Mouse (Mus musculus) kidney, embryonic 14.5 days (tissue): ENCODE measurements around the gene Ap1s3. TPM values are rescaled to one million over a fixed set of nuclear protein-coding genes. Genes with fewer than 3 reads are reported as not detected.
A peak's percentile ranks its signal among the peaks of the same experiment; 100 is the strongest.

Experiments used
- ATAC-seq: fragments of 200-750 bp; cut with Nextera tagmentation; 2 replicates; pipeline ENCODE4 v1.8.0; 2017; ENCODE audit warnings: moderate number of reproducible peaks, mild to moderate bottlenecking, moderate TSS enrichment, moderate library complexity; ENCODE audit not compliant: low FRiP score, low TSS enrichment
- H3K27ac ChIP-seq: fragments of 300-500 bp; sonication (generic); 2 replicates; pipeline ENCODE4 v1.5.1; 2014; ENCODE audit warnings: low read depth, mild to moderate bottlenecking, low read length, moderate library complexity, mixed read lengths
- H3K27me3 ChIP-seq: fragments of 300-500 bp; sonication (generic); 2 replicates; pipeline ENCODE4 v1.6.1; 2014; ENCODE audit warnings: mild to moderate bottlenecking, low read length; ENCODE audit not compliant: control insufficient read depth, insufficient read depth
- H3K36me3 ChIP-seq: fragments of 300-500 bp; sonication (generic); 2 replicates; pipeline ENCODE4 v1.6.1; 2014; ENCODE audit warnings: low read length, mixed read lengths; ENCODE audit not compliant: control insufficient read depth, insufficient read depth
- H3K4me1 ChIP-seq: fragments of 300-500 bp; sonication (generic); 2 replicates; pipeline ENCODE4 v1.6.1; 2014; ENCODE audit warnings: low read length, mixed read lengths; ENCODE audit not compliant: control insufficient read depth, insufficient read depth
- H3K4me2 ChIP-seq: fragments of 300-500 bp; sonication (generic); replicated peaks from 2 replicates; pipeline ENCODE4 v1.6.1; 2014; ENCODE audit warnings: low read depth, mild to moderate bottlenecking, low read length
- H3K4me3 ChIP-seq: fragments of 300-500 bp; sonication (generic); 2 replicates; pipeline ENCODE4 v1.5.1; 2014; ENCODE audit warnings: mild to moderate bottlenecking, low read length
- H3K9ac ChIP-seq: fragments of 300-500 bp; sonication (generic); 2 replicates; pipeline ENCODE4 v1.6.1; 2014; ENCODE audit warnings: low read depth, mild to moderate bottlenecking, low read length, moderate library complexity
- H3K9me3 ChIP-seq: fragments of 300-500 bp; sonication (generic); 2 replicates; pipeline ENCODE4 v1.6.1; 2016; ENCODE audit warnings: low read length; ENCODE audit not compliant: control insufficient read depth
- WGBS: fragments of 180-500 bp; shearing (Covaris S2); extraction: QIAGEN DNeasy Blood & Tissue Kit; methylation state at CpG from one replicate; pipeline ENCODE4 v1.1.7; 2014; 5-methylcytosine and 5-hydroxymethylcytosine counted together
- polyA plus RNA-seq: library from polyadenylated mRNA; unstranded; fragments of >200 nt; fragmentation: Nextera tagmentation; extraction: Ambion mirVana; gene quantifications from 2 replicates; pipeline ENCODE4 v1.2.1, GENCODE M21; 2014

Ap1s3 gene
- polyA plus RNA-seq, 1 experiment from 2014 or later = 0.92 TPM

- H3K27ac ChIP-seq = no peak overlapping the region
- no peaks in the 10 kb centered on the region for H3K36me3 ChIP-seq
- 93% methylated on average over 3 of the region's 3 CpGs for WGBS
- H3K4me3 ChIP-seq = no peak overlapping the region
- no peaks in the 10 kb centered on the region for H3K9me3 ChIP-seq
- H3K4me1 ChIP-seq = no peaks in the 10 kb centered on the region
- H3K9ac ChIP-seq = no peak overlapping the region
- ATAC-seq = no peak
- no peaks in the 10 kb centered on the region for H3K27me3 ChIP-seq
- H3K4me2 ChIP-seq = no peak overlapping the region
These were observed 9.0 kb upstream of the Ap1s3 start for GRCm38 (mm10) chr1:79680777-79681176.

DNA sequence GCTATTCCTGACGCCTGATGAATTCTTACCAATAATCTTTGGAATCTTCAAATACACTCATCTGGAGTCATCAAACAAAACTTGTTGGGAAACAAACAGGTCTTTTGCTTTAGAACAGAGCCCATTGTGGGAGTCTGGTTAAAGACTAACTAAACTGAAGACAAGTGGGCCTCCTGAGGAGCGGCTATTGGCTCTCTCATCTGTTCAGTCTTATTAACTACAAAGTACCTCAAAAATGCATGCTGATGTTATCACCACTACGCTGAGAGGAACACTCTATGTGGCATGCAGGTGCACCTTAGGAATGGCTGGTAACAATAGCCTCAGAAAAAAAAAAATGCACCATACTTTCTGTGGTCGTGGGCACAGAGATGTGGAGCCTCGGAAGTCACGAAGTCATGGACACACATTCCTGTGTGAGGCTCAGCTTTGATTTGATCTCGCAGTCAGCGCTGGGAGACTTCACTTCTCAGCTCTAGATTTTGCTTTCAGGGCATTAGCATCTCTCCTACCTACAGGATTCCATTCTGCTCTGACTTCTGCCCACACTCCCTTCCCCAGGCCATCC, 6.4 kb upstream of the Ap1s3 start:
- H3K4me1 ChIP-seq = no peaks in the 10 kb centered on the region
- no peaks in the 10 kb centered on the region for H3K36me3 ChIP-seq
- peaks cover 2% of the 10 kb centered on the region for H3K27me3 ChIP-seq
- peak; percentile 43 for ATAC-seq
- WGBS = 74% methylated on average over 8 of the region's 8 CpGs
- no peak overlapping the region for H3K4me2 ChIP-seq
- H3K9ac ChIP-seq = no peak overlapping the region
- no peaks in the 10 kb centered on the region for H3K9me3 ChIP-seq
- H3K4me3 ChIP-seq = no peak overlapping the region
- H3K27ac ChIP-seq = peak overlapping the region; percentile 45; the same call in 1 of the 2 replicates

DNA sequence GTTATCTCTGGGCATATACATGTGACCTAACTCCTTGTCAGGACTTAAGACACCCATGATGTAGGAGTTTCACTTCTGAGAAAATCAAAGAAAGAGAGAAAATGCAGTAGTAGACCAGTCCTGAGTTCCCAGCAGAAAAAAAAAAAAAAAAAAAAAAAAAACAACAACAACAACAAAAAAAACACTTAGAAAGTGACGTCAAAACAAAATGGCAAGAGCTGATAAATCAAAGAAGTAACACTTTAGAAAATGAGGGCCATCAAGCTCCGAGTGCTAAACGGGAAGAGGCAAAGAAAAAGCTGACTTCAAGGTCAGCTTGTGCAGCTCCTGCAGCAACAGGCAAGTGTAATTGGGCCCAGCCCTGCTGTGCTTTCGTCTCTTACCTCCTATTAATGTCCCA, 3.9 kb upstream of the Ap1s3 start:
- Histone ChIP-seq H3K4me3 (no peak overlapping the region), H3K9ac (no peak overlapping the region)
- 52% methylated on average over 4 of the region's 4 CpGs for WGBS

GRCm38 (mm10) chr1:79671196-79671542, 603 bp downstream of the Ap1s3 start:
- H3K9me3 ChIP-seq = no peaks in the 10 kb centered on the region
- no peak for ATAC-seq
- H3K4me2 ChIP-seq = peak overlapping the region; percentile 93
- H3K27ac ChIP-seq = no peak overlapping the region
- H3K36me3 ChIP-seq = no peaks in the 10 kb centered on the region
- WGBS = 1% methylated on average over 11 of the region's 11 CpGs
- H3K9ac ChIP-seq = peak overlapping the region; percentile 49
- no peaks in the 10 kb centered on the region for H3K4me1 ChIP-seq
- peaks cover 13% of the 10 kb centered on the region for H3K27me3 ChIP-seq
- peak overlapping the region; percentile 65 for H3K4me3 ChIP-seq

More for the DNA sequence above, 3.9 kb upstream of the Ap1s3 start:
- Histone ChIP-seq H3K4me1 (no peaks in the 10 kb centered on the region), H3K4me2 (no peak overlapping the region), H3K36me3 (no peaks in the 10 kb centered on the region), H3K27ac (no peak overlapping the region), H3K27me3 (peaks cover 13% of the 10 kb centered on the region), H3K9me3 (no peaks in the 10 kb centered on the region)
- no peak for ATAC-seq

- no peak overlapping the region for H3K9ac ChIP-seq
- no peak overlapping the region for H3K27ac ChIP-seq
- no peak overlapping the region; the same call in 1 of the 2 replicates for H3K4me2 ChIP-seq
- ATAC-seq = no peak
- no peaks in the 10 kb centered on the region for H3K9me3 ChIP-seq
- 80% methylated on average over 9 of the region's 9 CpGs for WGBS
- peaks cover 13% of the 10 kb centered on the region for H3K27me3 ChIP-seq
- H3K36me3 ChIP-seq = no peaks in the 10 kb centered on the region
- H3K4me1 ChIP-seq = no peaks in the 10 kb centered on the region
- peak overlapping the region; percentile 2; the same call in 1 of the 2 replicates for H3K4me3 ChIP-seq
These were observed 2.3 kb downstream of the Ap1s3 start for GRCm38 (mm10) chr1:79669419-79669974.

- Histone ChIP-seq H3K4me1 (no peaks in the 10 kb centered on the region), H3K9me3 (no peaks in the 10 kb centered on the region), H3K4me2 (no peak overlapping the region), H3K27me3 (no peaks in the 10 kb centered on the region), H3K27ac (no peak overlapping the region), H3K4me3 (no peak overlapping the region), H3K36me3 (no peaks in the 10 kb centered on the region), H3K9ac (no peak overlapping the region)
- 83% methylated on average over 4 of the region's 4 CpGs for WGBS
- ATAC-seq = no peak
These were observed 6.9 kb downstream of the Ap1s3 start for GRCm38 (mm10) chr1:79664911-79665310.

DNA sequence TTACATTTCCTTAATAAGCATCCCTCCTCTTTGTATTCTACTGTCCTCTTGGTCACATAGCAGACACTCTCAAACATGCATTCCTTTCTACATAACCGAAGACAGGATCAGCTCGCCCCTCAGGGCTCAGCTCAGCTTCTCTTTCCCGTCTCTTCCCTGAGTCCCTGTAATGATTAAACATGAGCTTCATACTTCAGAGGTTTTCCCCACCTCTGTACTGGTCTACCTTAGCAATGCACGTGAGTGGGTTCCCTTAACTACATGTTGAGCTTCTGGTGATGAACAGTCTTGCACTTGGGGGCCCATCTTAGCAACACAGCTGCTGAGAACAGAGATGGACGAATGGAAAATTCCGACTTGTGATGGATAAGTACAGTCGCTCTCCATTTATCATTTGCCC, 12.2 kb downstream of the Ap1s3 start:
- Histone ChIP-seq H3K27me3 (no peaks in the 10 kb centered on the region), H3K27ac (no peak overlapping the region), H3K9me3 (no peaks in the 10 kb centered on the region), H3K36me3 (no peaks in the 10 kb centered on the region), H3K9ac (no peak overlapping the region), H3K4me1 (no peaks in the 10 kb centered on the region), H3K4me3 (no peak overlapping the region), H3K4me2 (no peak overlapping the region)
- 67% methylated on average over 7 of the region's 7 CpGs for WGBS
- no peak for ATAC-seq

DNA sequence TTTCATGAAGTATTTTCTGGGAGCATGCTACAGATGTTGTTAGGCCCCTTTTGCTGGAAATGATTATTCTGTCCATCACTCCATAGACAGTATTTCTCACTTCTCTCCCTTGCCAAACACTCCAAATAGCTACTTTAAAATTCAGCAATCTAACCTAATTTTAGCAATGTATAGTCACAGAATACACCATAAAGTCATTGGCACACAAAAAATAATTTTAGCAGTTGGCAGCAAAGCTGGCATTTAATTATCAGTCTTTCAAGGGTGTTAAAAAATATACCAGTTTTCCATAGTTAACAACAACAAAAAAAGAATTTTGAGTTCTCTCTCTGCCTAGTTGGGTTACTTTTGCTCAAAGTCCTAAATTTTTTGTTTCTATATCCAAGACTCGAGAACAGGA, 14.4 kb downstream of the Ap1s3 start:
- no peak overlapping the region for H3K4me2 ChIP-seq
- no peak for ATAC-seq
- no peaks in the 10 kb centered on the region for H3K27me3 ChIP-seq
- H3K4me3 ChIP-seq = no peak overlapping the region
- no peaks in the 10 kb centered on the region for H3K9me3 ChIP-seq
- no peaks in the 10 kb centered on the region for H3K36me3 ChIP-seq
- H3K27ac ChIP-seq = no peak overlapping the region
- no peak overlapping the region for H3K9ac ChIP-seq
- WGBS = 30% methylated on average over 1 of the region's 1 CpGs
- no peaks in the 10 kb centered on the region for H3K4me1 ChIP-seq

GRCm38 (mm10) chr1:79655819-79656555, 15.8 kb downstream of the Ap1s3 start:
- Histone ChIP-seq H3K27ac (no peak overlapping the region), H3K4me1 (no peaks in the 10 kb centered on the region), H3K9ac (no peak overlapping the region), H3K4me3 (no peak overlapping the region), H3K9me3 (no peaks in the 10 kb centered on the region), H3K4me2 (no peak overlapping the region), H3K27me3 (no peaks in the 10 kb centered on the region), H3K36me3 (no peaks in the 10 kb centered on the region)
- no peak for ATAC-seq
- WGBS = 55% methylated on average over 4 of the region's 4 CpGs
